Comparison of ENCODE assay signal across 20 mouse cellular contexts in genomic region chr1:86265060-86265459, GRCm38 (mm10). TPM values are rescaled to one million over a fixed set of nuclear protein-coding genes. Genes with fewer than 3 reads are reported as not detected.
DNase-seq lines count a peak whose midpoint lies in the region; ATAC-seq and TF ChIP-seq lines count a peak whose summit lies in the region.
"Had no signal": no experiment of that assay in that cellular context is flagged by ENCODE, and none has a peak within 500 bp of the region (broad histone marks: within the 10 kb centered on the region; RNA-seq: fewer than 3 reads in every experiment).

No protein-coding gene starts in this region.

- no peak overlapping the region for H3K4me3 ChIP-seq in gastrocnemius, adult 2 months
- H3K4me3 ChIP-seq: embryonic facial prominence, embryonic 10.5 days; forebrain, embryonic 12.5 days; heart, embryonic 15.5 days; hindbrain, embryonic 15.5 days; kidney, embryonic 15.5 days; liver, embryonic 12.5 days; lung, embryonic 15.5 days; midbrain, embryonic 13.5 days had no signal

- intact Hi-C loops in gastrocnemius, adult 2 months (cut with DNase I): no loop called here

- no peaks in the 10 kb centered on the region for H3K36me3 ChIP-seq in splenic B cell, adult 2 months (ENCODE audit: control insufficient read depth, insufficient read depth, low read length, poor library complexity, severe bottlenecking)
- H3K36me3 ChIP-seq: embryonic facial prominence, embryonic 10.5 days; forebrain, embryonic 12.5 days; heart, embryonic 15.5 days; hindbrain, embryonic 15.5 days; kidney, embryonic 15.5 days; liver, embryonic 12.5 days; lung, embryonic 15.5 days; midbrain, embryonic 13.5 days had no signal

- H3K27ac ChIP-seq in gastrocnemius, adult 2 months: no peak overlapping the region
- H3K27ac ChIP-seq: embryonic facial prominence, embryonic 10.5 days; forebrain, embryonic 12.5 days; heart, embryonic 15.5 days; hindbrain, embryonic 15.5 days; kidney, embryonic 15.5 days; lung, embryonic 15.5 days; midbrain, embryonic 13.5 days had no signal

- TF ChIP-seq CTCF in gastrocnemius, adult 2 months (IDR thresholded peaks at IDR 0.05): no peak

- DNase-seq in spleen, adult 18-20 months: peak; percentile 21 to 34
- no peak for DNase-seq in spleen, adult 12 weeks (ENCODE audit: low spot score)
- peak; percentile 13 for DNase-seq in T-cell, adult 2 months (ENCODE audit: low spot score)
- peak; percentile 80 for DNase-seq in splenic B cell, adult 2 months (ENCODE audit: low read depth, low spot score)
- DNase-seq in gastrocnemius, adult 2 months: no peak
- DNase-seq in gastrocnemius, adult 18-20 months (ENCODE audit: low spot score): no peak
- DNase-seq: cerebellum, adult 18-20 months; gastrocnemius, postnatal 36 days; heart, postnatal 4 days; right cerebral cortex, postnatal 14 days had no signal

- H3K27me3 ChIP-seq in splenic B cell, adult 2 months (ENCODE audit: control insufficient read depth, insufficient read depth, low read length, poor library complexity, severe bottlenecking): no peaks in the 10 kb centered on the region
- H3K27me3 ChIP-seq: forebrain, embryonic 12.5 days; heart, embryonic 15.5 days; hindbrain, embryonic 15.5 days; kidney, embryonic 15.5 days; liver, embryonic 12.5 days; lung, embryonic 15.5 days; midbrain, embryonic 13.5 days had no signal

- ATAC-seq in megakaryocyte, adult 5-6 weeks (ENCODE audit: poor library complexity, severe bottlenecking): no peak
- ATAC-seq: intestine, postnatal 0 days; liver, embryonic 12.5 days; midbrain, embryonic 13.5 days had no signal

RNA-seq across cellular contexts. Expression of gene B3gnt7, which starts 37.6 kb away (rescaled TPM):
- total RNA-seq in megakaryocyte, adult 5-6 weeks (2015): 0.27 and 0.36 TPM in 2 replicates
- not detected in 2 replicates for total RNA-seq in megakaryocyte, adult 5-6 weeks (2017)
- total RNA-seq in gastrocnemius, adult 2 months (2021): not detected
- total RNA-seq in gastrocnemius, adult 18-20 months (2021): not detected
- total RNA-seq: gastrocnemius, postnatal 36 days had no signal

Comparison
In these comparisons a context has a peak if more than half of its experiments do, and no peak if none do; other contexts are left out.
1. DNase-seq: peak in spleen, adult 18-20 months (2 of 2), T-cell, adult 2 months (single experiment) and splenic B cell, adult 2 months (single experiment); none in spleen, adult 12 weeks (single experiment), gastrocnemius, adult 2 months (single experiment) and gastrocnemius, adult 18-20 months (single experiment).